Mouse (Mus musculus): ENCODE measurements around the gene Tbc1d5.

- no peak for TF ChIP-seq GATA1 (IDR thresholded peaks at IDR 0.05; ENCODE audit: low read length)
- TF ChIP-seq TAL1 (IDR thresholded peaks at IDR 0.05; ENCODE audit: low read length) = no peak
These were observed 224.8 kb downstream of the Tbc1d5 start for GRCm38 (mm10) chr17:50954313-50954712.

Data from erythroblast, embryonic 14.5 days (primary cell).